Mouse (Mus musculus): ENCODE data around the gene Gdpgp1. TPM values are rescaled to one million over a fixed set of nuclear protein-coding genes. Genes with fewer than 3 reads are reported as not detected.

Gene Gdpgp1
- polyA plus RNA-seq, 1 experiment from 2014 or later: 4.2 TPM

DNA sequence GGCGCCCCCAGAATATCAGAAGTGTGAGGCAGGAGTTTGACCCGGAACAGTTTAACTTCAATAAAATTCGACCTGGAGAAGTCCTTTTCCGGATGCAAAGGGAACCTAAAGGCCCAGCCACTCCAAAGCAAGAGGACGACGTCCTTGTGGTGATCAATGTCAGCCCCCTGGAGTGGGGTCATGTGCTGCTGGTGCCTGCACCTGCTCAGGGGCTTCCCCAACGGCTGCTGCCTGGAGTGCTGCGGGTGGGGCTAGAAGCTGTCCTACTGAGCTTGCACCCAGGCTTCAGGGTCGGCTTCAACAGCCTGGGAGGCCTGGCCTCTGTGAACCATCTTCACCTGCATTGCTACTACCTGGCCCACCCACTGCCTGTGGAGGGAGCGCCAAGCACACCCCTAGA, 5.9 kb downstream of the Gdpgp1 start:
- no peak overlapping the region for H3K27ac ChIP-seq

DNA sequence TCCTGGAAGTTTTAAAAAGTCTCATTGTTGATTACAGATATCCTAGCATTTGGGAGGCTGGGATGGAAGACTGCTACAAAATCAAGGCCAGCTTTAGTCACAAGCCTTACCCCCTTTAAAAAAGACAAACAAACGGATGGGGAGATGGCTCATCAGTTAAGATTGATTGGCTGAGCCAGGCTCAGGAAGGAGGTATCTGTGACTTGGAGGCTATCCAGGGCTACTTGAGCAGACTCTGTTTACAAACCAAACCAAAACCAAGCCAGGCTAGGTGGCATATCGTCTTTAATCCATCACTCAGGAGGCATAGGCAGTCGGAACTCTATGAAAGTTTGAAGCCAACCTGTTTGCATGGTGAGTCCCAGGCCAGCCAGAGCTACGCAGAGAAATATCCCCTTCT, 9.0 kb downstream of the Gdpgp1 start:
- H3K9me3 ChIP-seq: no peaks in the 10 kb centered on the region
- H3K4me2 ChIP-seq (replicated peaks): no peak overlapping the region
- no peaks in the 10 kb centered on the region for H3K27me3 ChIP-seq
- no peak overlapping the region for H3K9ac ChIP-seq (replicated peaks)
- H3K36me3 ChIP-seq: peaks cover 32% of the 10 kb centered on the region
- H3K4me3 ChIP-seq (replicated peaks): no peak overlapping the region
- no peak for ATAC-seq
- 90% methylated on average over 4 of the region's 4 CpGs for WGBS
- H3K4me1 ChIP-seq (replicated peaks): no peaks in the 10 kb centered on the region; the same call in 1 of the 2 replicates
- H3K27ac ChIP-seq: no peak overlapping the region

More for the DNA sequence above, 5.9 kb downstream of the Gdpgp1 start:
- Histone ChIP-seq H3K9me3 (no peaks in the 10 kb centered on the region), H3K4me1 (replicated peaks) (peaks cover 12% of the 10 kb centered on the region), H3K27me3 (no peaks in the 10 kb centered on the region), H3K4me2 (replicated peaks) (no peak overlapping the region), H3K9ac (replicated peaks) (no peak overlapping the region), H3K36me3 (peaks cover 32% of the 10 kb centered on the region), H3K4me3 (replicated peaks) (no peak overlapping the region)
- WGBS: 92% methylated on average over 10 of the region's 10 CpGs
- no peak for ATAC-seq

DNA sequence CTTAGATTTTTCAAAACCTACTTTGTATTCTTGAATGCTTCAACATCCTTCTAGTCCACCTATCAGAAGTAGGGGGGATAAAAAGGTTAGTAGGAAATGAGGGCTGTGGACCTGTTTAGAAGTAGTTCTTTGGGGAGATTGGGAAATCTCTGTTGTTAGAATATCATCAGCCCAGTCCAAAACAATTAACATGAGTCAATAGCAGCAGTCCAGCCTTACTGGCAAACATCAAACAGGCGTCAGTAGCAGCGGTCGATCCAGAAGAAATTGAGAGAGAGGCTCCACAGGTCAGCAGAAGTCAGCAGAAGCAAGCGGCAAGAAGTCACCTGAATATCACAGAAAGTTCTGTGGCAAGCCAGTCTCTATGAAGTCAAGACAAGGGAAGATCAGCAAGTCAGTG, 12.2 kb downstream of the Gdpgp1 start:
- Histone ChIP-seq H3K4me1 (replicated peaks) (no peaks in the 10 kb centered on the region; the same call in 1 of the 2 replicates), H3K36me3 (peaks cover 15% of the 10 kb centered on the region), H3K27me3 (no peaks in the 10 kb centered on the region), H3K4me2 (replicated peaks) (no peak overlapping the region), H3K4me3 (replicated peaks) (no peak overlapping the region), H3K9me3 (no peaks in the 10 kb centered on the region), H3K27ac (no peak overlapping the region), H3K9ac (replicated peaks) (no peak overlapping the region)
- no peak for ATAC-seq
- 95% methylated on average over 4 of the region's 4 CpGs for WGBS

DNA sequence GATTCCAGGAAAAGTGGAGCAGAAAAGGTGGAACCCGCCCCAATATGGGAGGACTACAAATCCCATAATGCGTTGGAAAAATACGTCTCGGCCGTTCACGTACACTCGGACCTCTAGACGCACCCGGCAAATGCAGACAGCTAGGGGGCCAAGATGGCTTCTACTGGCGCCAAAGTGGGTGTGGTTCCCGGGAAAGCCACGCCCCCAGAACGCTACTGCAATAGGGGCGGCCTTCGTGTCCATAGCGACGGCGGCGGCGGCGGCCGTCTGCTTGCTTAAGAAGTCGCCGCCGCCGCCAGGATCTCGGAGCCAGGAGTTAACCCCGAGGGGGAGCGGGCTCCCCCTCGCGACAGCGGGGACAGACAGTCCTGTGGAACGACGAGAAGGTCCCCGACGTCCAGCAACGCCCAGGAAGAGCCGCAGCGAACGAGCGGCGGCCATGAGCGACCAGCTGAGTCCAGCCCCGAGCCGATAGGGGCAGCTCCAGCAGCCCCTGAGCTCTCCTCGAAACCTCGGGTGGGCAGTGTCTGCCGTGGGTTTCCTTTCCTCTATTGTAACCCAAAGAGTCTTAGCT, 13.6 kb downstream of the Gdpgp1 start, which contains the start of gene Ttll13:
Gene Ttll13 (plus strand): TSS at position 229 of the 574 bp plus-strand sequence.
- H3K9me3 ChIP-seq: no peaks in the 10 kb centered on the region
- H3K9ac ChIP-seq (replicated peaks): peak within 1 kb of the TSS; percentile 72
- H3K4me2 ChIP-seq (replicated peaks): peak within 1 kb of the TSS; percentile 58
- peak within 1 kb of the TSS; percentile 89 for H3K27ac ChIP-seq
- peaks cover 2% of the 10 kb centered on the region; the same call in 1 of the 2 replicates for H3K36me3 ChIP-seq
- peak within 1 kb of the TSS; percentile 56 for H3K4me3 ChIP-seq (replicated peaks)
- peak; percentile 98 for ATAC-seq
- under 1% methylated on average over 48 of the region's 48 CpGs for WGBS
- H3K27me3 ChIP-seq: peaks cover 2% of the 10 kb centered on the region; the same call in 1 of the 2 replicates
- H3K4me1 ChIP-seq (replicated peaks): no peaks in the 10 kb centered on the region; the same call in 1 of the 2 replicates

DNA sequence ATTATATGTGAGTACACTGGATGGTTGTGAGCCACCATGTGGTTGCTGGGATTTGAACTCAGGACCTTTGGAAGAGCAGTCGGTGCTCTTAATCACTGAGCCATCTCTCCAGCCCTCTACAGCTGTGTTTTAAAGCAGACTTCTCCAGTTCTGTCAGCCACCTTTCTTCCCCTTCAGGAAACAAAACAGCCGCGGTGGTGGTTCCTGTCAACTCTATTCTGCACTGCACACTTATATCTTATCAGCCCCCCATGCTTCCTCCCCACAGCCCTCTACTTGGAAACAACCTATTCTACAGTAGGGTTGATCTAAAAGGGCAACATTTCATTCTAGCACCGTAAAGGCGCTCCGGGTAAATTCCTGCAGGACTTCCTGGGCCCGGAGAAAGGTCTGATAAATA, 14.2 kb downstream of the Gdpgp1 start:
- H3K36me3 ChIP-seq: no peaks in the 10 kb centered on the region
- H3K9ac ChIP-seq (replicated peaks): peak overlapping the region; percentile 72; the same call in 1 of the 2 replicates
- no peaks in the 10 kb centered on the region; the same call in 1 of the 2 replicates for H3K4me1 ChIP-seq (replicated peaks)
- H3K4me3 ChIP-seq (replicated peaks): peak overlapping the region; percentile 56
- WGBS: 73% methylated on average over 7 of the region's 7 CpGs
- peak overlapping the region; percentile 89; the same call in 1 of the 2 replicates for H3K27ac ChIP-seq
- H3K27me3 ChIP-seq: peaks cover 4% of the 10 kb centered on the region; the same call in 1 of the 2 replicates
- peak overlapping the region; percentile 58 for H3K4me2 ChIP-seq (replicated peaks)
- no peaks in the 10 kb centered on the region for H3K9me3 ChIP-seq
- no peak for ATAC-seq

DNA sequence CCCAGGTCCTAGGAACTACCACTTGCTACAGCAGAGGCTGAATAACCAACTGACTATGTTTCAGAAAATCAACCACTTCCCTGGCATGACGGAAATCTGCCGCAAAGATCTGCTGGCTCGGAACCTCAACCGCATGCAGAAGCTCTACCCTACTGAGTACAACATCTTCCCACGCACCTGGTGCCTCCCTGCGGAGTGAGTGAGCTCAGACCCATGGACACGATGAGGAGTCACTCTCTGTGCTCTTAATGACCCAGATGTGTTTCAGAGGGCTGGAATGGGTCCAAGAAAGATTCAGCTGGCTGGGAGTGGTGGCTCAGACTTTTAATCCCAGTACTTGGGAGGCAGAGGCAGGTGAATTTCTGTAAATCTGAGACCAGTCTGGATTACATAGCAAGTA, 19.8 kb downstream of the Gdpgp1 start:
- no peaks in the 10 kb centered on the region for H3K9me3 ChIP-seq
- 78% methylated on average over 7 of the region's 7 CpGs for WGBS
- no peak overlapping the region for H3K4me3 ChIP-seq (replicated peaks)
- no peaks in the 10 kb centered on the region for H3K36me3 ChIP-seq
- no peaks in the 10 kb centered on the region for H3K4me1 ChIP-seq (replicated peaks)
- no peak for ATAC-seq
- H3K27ac ChIP-seq: no peak overlapping the region
- peaks cover 43% of the 10 kb centered on the region for H3K27me3 ChIP-seq
- H3K9ac ChIP-seq (replicated peaks): no peak overlapping the region
- no peak overlapping the region for H3K4me2 ChIP-seq (replicated peaks)

DNA sequence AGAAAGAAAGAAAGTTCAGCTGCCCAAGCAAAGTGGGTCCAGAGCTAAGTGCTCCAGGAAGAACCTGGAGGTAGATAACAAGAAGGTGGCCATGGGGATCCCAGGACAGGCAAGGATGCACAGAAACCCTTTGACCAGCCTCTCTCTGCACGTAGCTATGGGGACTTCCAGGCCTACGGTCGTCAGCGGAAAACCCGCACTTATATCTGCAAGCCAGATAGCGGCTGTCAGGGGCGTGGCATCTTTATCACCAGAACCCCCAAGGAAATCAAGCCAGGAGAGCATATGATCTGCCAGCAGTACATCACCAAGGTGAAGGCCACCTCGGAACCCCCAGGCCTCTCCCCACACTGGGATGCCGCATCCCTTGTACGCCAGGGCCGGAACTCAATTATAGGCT, 20.2 kb downstream of the Gdpgp1 start:
- ATAC-seq: no peak
- no peak overlapping the region for H3K27ac ChIP-seq
- H3K9me3 ChIP-seq: no peaks in the 10 kb centered on the region
- H3K36me3 ChIP-seq: no peaks in the 10 kb centered on the region
- H3K4me2 ChIP-seq (replicated peaks): no peak overlapping the region
- H3K4me1 ChIP-seq (replicated peaks): no peaks in the 10 kb centered on the region
- no peak overlapping the region for H3K4me3 ChIP-seq (replicated peaks)
- 90% methylated on average over 11 of the region's 11 CpGs for WGBS
- no peak overlapping the region for H3K9ac ChIP-seq (replicated peaks)
- H3K27me3 ChIP-seq: peaks cover 46% of the 10 kb centered on the region

DNA sequence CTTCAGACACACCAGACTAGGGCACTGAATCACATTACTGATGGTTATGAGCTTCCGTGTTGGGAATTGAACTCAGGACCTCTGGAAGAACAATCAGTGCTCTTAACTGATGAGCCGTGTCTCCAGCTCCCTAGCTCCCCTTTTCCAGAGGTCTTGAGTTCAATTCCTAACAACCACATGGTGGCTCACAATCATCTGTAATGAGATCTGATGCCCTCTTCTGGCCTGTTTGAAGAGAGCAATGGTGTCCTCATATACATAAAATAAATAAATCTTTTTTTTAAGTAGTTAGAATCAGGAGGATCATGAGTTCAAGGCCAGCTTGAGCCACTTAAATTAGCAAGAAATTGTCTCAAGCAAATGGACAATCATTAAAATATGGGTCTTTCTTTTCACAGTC, 23.3 kb downstream of the Gdpgp1 start:
- Histone ChIP-seq H3K9ac (replicated peaks) (no peak overlapping the region), H3K9me3 (no peaks in the 10 kb centered on the region), H3K4me3 (replicated peaks) (no peak overlapping the region), H3K27me3 (peaks cover 68% of the 10 kb centered on the region), H3K4me2 (replicated peaks) (no peak overlapping the region), H3K36me3 (no peaks in the 10 kb centered on the region), H3K4me1 (replicated peaks) (peaks cover 4% of the 10 kb centered on the region; the same call in 1 of the 2 replicates), H3K27ac (no peak overlapping the region)
- no peak for ATAC-seq
- 78% methylated on average over 2 of the region's 2 CpGs for WGBS

DNA sequence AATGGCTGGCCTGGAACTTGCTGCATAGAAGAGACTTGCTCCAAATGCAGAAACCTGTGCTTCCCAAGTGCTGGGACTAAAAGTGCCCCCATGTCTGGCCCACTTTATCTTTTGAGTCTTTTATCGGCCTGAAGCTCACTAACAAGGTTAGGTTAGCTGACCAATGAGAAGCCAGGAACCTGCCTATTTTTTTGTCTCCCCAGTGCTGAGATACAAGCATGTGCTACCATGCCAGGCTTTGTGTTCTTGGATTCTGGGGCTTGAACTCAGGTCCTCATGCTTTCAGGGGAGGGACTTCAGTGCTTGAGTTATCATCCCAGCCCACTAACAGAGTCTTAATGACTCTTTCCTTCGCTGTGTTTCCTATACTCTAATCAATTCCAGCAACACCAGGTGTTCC, 25.0 kb downstream of the Gdpgp1 start:
- Histone ChIP-seq H3K9me3 (no peaks in the 10 kb centered on the region), H3K4me3 (replicated peaks) (no peak overlapping the region), H3K36me3 (no peaks in the 10 kb centered on the region), H3K9ac (replicated peaks) (no peak overlapping the region), H3K4me2 (replicated peaks) (no peak overlapping the region), H3K27me3 (peaks cover 57% of the 10 kb centered on the region), H3K4me1 (replicated peaks) (peaks cover 14% of the 10 kb centered on the region), H3K27ac (no peak overlapping the region)
- 66% methylated on average over 2 of the region's 2 CpGs for WGBS
- no peak for ATAC-seq

DNA sequence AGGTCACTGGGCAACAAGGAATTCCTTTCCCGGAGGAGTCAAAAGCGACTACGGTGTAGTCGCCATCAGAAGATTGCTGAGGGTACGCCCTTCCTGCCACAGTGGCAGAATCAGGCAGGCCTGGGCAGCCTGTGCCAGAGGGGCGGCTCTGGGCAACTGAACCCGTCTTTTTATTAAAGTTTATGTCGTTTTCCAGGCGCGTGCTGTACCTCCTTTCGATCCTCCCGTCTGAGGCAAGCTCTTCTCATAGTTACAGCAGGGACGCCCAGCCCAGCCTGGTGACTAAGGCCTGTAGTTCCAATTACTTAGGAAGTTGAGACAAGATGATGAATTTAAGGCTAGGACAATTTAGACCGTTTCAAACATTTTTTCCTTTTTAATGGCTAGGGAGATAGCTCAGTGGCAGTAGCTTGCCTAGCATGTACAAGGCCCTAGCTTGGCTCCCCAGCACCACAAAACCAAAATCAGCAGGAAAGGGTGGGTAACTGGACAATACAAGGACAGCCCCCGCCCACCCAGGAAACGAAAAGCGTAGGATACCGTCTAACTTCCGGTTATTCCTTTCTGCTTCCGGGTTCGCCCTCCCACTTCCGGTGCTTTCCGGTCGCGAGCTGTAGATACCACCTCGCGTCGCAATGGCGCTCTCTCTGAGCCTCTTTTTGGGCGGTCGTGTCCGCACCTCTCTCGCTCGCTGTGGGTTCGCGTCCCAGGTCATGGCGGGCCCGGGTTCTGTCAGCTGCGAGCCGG, 28.1 kb downstream of the Gdpgp1 start, which contains the start of gene Ngrn:
Gene Ngrn (plus strand): TSS at position 591 of the 747 bp plus-strand sequence.
- Histone ChIP-seq H3K27me3 (peaks cover 37% of the 10 kb centered on the region), H3K27ac (peak within 1 kb of the TSS; percentile 73), H3K4me3 (replicated peaks) (peak within 1 kb of the TSS; percentile 80), H3K9me3 (no peaks in the 10 kb centered on the region), H3K4me2 (replicated peaks) (peak within 1 kb of the TSS; percentile 78), H3K4me1 (replicated peaks) (peaks cover 14% of the 10 kb centered on the region), H3K36me3 (peaks cover 22% of the 10 kb centered on the region), H3K9ac (replicated peaks) (peak within 1 kb of the TSS; percentile 86)
- peak; percentile 95 for ATAC-seq
- 26% methylated on average over 40 of the region's 40 CpGs for WGBS

DNA sequence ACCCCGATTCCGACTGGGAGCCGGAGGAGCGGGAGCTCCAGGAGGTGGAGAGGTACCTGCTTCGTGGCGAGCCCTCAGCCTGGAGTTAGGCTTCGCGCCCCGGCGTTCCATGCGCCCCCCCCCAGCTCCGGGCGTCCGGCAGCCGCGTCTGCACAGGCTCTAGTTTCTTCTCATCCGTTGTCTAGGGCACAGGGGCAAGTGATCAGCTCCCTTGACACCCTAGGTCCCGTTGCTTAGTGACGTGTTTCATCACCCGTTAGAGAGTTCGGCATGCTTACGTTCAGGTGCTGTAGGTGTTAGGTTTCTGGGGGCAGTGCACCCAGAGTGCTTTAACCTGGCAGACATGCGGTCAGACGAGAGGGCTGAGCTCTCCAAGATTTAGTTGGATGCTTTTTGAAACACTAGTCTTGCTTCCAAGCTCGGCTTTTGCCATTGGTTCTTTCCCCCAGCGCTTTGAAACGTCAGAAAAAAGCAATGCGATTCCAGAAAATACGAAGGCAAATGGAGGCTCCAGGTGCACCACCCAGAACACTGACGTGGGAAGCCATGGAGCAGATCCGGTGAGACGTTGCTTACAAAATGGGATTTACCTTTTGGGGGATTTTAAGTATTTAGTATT, 28.8 kb downstream of the Gdpgp1 start:
- Histone ChIP-seq H3K4me2 (replicated peaks) (peak overlapping the region; percentile 78), H3K27ac (peak overlapping the region; percentile 73), H3K27me3 (peaks cover 35% of the 10 kb centered on the region), H3K4me1 (replicated peaks) (peaks cover 14% of the 10 kb centered on the region), H3K4me3 (replicated peaks) (peak overlapping the region; percentile 80), H3K36me3 (peaks cover 29% of the 10 kb centered on the region), H3K9me3 (no peaks in the 10 kb centered on the region), H3K9ac (replicated peaks) (peak overlapping the region; percentile 86)
- ATAC-seq: peak; percentile 75
- under 1% methylated on average over 30 of the region's 32 CpGs for WGBS

DNA sequence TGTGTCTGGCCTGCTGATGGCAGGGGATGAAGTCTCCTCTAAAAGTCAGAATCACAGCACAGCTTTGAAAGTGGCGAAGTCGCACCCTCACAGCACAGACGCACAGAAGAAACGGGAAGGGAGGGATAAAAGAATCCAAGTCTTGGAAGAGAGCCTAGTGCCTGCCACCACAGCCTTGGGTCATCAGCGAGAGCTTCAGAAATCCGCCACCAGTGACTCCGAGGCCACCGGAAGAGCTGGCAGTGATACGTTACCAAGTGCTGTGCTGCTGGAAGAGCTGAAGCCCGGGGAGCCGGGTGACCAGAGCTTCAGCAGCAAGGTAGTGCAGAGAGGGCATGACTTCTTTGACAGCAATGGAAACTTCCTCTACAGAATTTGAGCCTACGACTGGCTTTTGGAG, 31.9 kb downstream of the Gdpgp1 start:
- peaks cover 23% of the 10 kb centered on the region for H3K4me1 ChIP-seq (replicated peaks)
- peaks cover 36% of the 10 kb centered on the region for H3K36me3 ChIP-seq
- no peak overlapping the region for H3K9ac ChIP-seq (replicated peaks)
- 93% methylated on average over 12 of the region's 12 CpGs for WGBS
- H3K9me3 ChIP-seq: no peaks in the 10 kb centered on the region
- no peak overlapping the region for H3K4me2 ChIP-seq (replicated peaks)
- no peak overlapping the region for H3K27ac ChIP-seq
- H3K4me3 ChIP-seq (replicated peaks): no peak overlapping the region
- ATAC-seq: no peak
- peaks cover 5% of the 10 kb centered on the region for H3K27me3 ChIP-seq
